Comparison of ENCODE assay signal across 18 mouse cellular contexts in genomic region chr17:26614708-26615486, GRCm38 (mm10). TPM values are rescaled to one million over a fixed set of nuclear protein-coding genes. Genes with fewer than 3 reads are reported as not detected.
DNase-seq lines count a peak whose midpoint lies in the region; ATAC-seq and TF ChIP-seq lines count a peak whose summit lies in the region.
"Had no signal": no experiment of that assay in that cellular context is flagged by ENCODE, and none has a peak within 500 bp of the region (broad histone marks: within the 10 kb centered on the region; RNA-seq: fewer than 3 reads in every experiment).

No protein-coding gene starts in this region.

- no peak overlapping the region for H3K9ac ChIP-seq in embryonic facial prominence, embryonic 13.5 days
- H3K9ac ChIP-seq in heart, postnatal 0 days (replicated peaks; ENCODE audit: low read depth, low read length): no peak overlapping the region
- H3K9ac ChIP-seq: limb, embryonic 12.5 days; liver, embryonic 14.5 days; midbrain, embryonic 15.5 days had no signal

- no peak for TF ChIP-seq EP300 in heart, postnatal 0 days (IDR thresholded peaks at IDR 0.05; ENCODE audit: low read depth)

- no peak for DNase-seq in embryonic facial prominence, embryonic 10.5 days (ENCODE audit: low spot score)
- no peak for DNase-seq in heart, postnatal 0 days (ENCODE audit: low spot score)
- no peak for DNase-seq in heart, postnatal 14 days
- DNase-seq in 3134 (ENCODE audit: extremely low read depth, insufficient read length, low spot score) (peak; percentile 57), MN1 (ENCODE audit: low spot score) (no peak)
- no peak for DNase-seq in frontal cortex, postnatal 36 days (ENCODE audit: low spot score in 2 of 2)
- DNase-seq: adrenal gland, postnatal 36 days; cerebellum, adult 9-11 months; lung, postnatal 10 days; thymus, adult 18-20 months had no signal

- ATAC-seq in embryonic facial prominence, embryonic 13.5 days (ENCODE audit: insufficient number of reproducible peaks, insufficient read depth, low FRiP score, low TSS enrichment, low read depth): no peak
- no peak for ATAC-seq in heart, postnatal 0 days (ENCODE audit: insufficient read depth, low read depth)
- ATAC-seq: inflammation-experienced regulatory T-cells, adult 6 months; midbrain, embryonic 15.5 days had no signal

- WGBS in embryonic facial prominence, embryonic 13.5 days: 67% methylated on average over 9 of the region's 9 CpGs
- 81% methylated on average over 9 of the region's 9 CpGs for WGBS in embryonic facial prominence, embryonic 10.5 days
- WGBS in heart, postnatal 0 days: 71% methylated on average over 9 of the region's 9 CpGs

- peaks cover 66% of the 10 kb centered on the region for H3K36me3 ChIP-seq in embryonic facial prominence, embryonic 13.5 days
- H3K36me3 ChIP-seq in embryonic facial prominence, embryonic 10.5 days (replicated peaks): peaks cover 92% of the 10 kb centered on the region
- H3K36me3 ChIP-seq in heart, postnatal 0 days (replicated peaks; ENCODE audit: control insufficient read depth, insufficient read depth, low read length): peaks cover 27% of the 10 kb centered on the region

- H3K4me3 ChIP-seq in embryonic facial prominence, embryonic 13.5 days: no peak overlapping the region
- H3K4me3 ChIP-seq in embryonic facial prominence, embryonic 10.5 days: no peak overlapping the region
- no peak overlapping the region for H3K4me3 ChIP-seq in heart, postnatal 0 days (ENCODE audit: low read depth, low read length)
- no peak overlapping the region for H3K4me3 ChIP-seq in cortical plate, adult 2 months (ENCODE audit: insufficient read depth, low read length)
- H3K4me3 ChIP-seq: hindbrain, embryonic 10.5 days; limb, embryonic 12.5 days; midbrain, embryonic 15.5 days had no signal

- H3K4me2 ChIP-seq in embryonic facial prominence, embryonic 13.5 days: no peak overlapping the region
- H3K4me2 ChIP-seq in heart, postnatal 0 days (ENCODE audit: low read depth, low read length): no peak overlapping the region
- H3K4me2 ChIP-seq: limb, embryonic 12.5 days; midbrain, embryonic 15.5 days had no signal

- no peak for TF ChIP-seq CTCF in heart, postnatal 0 days (IDR thresholded peaks at IDR 0.05; ENCODE audit: low read depth)
- no peak for TF ChIP-seq CTCF in cortical plate, adult 2 months (IDR thresholded peaks at IDR 0.05; ENCODE audit: extremely low read depth, insufficient read depth, low read length)

- no peak for TF ChIP-seq POLR2A in cortical plate, adult 2 months (IDR thresholded peaks at IDR 0.05; ENCODE audit: extremely low read depth, insufficient read depth, low read length)

- no peaks in the 10 kb centered on the region for H3K9me3 ChIP-seq in embryonic facial prominence, embryonic 13.5 days
- no peaks in the 10 kb centered on the region for H3K9me3 ChIP-seq in embryonic facial prominence, embryonic 10.5 days
- no peaks in the 10 kb centered on the region for H3K9me3 ChIP-seq in heart, postnatal 0 days (replicated peaks; ENCODE audit: control insufficient read depth, low read length)
- H3K9me3 ChIP-seq: hindbrain, embryonic 10.5 days; limb, embryonic 12.5 days; midbrain, embryonic 15.5 days had no signal

- peaks cover 14% of the 10 kb centered on the region for H3K4me1 ChIP-seq in embryonic facial prominence, embryonic 13.5 days
- H3K4me1 ChIP-seq in embryonic facial prominence, embryonic 10.5 days: no peaks in the 10 kb centered on the region
- peaks cover 32% of the 10 kb centered on the region for H3K4me1 ChIP-seq in heart, postnatal 0 days (ENCODE audit: control insufficient read depth, insufficient read depth)
- H3K4me1 ChIP-seq in cortical plate, adult 2 months (ENCODE audit: control insufficient read depth, insufficient read depth, low read length): peaks cover 18% of the 10 kb centered on the region
- H3K4me1 ChIP-seq: hindbrain, embryonic 10.5 days; midbrain, embryonic 15.5 days had no signal

- H3K27ac ChIP-seq in embryonic facial prominence, embryonic 13.5 days: peak overlapping the region; percentile 66
- H3K27ac ChIP-seq in embryonic facial prominence, embryonic 10.5 days (replicated peaks): no peak overlapping the region
- H3K27ac ChIP-seq in heart, postnatal 0 days (ENCODE audit: low read depth): peak overlapping the region; percentile 65
- H3K27ac ChIP-seq in cortical plate, adult 2 months (ENCODE audit: insufficient read depth, low read length): 0 out of 2 replicates have a peak overlapping the region, but pooled peaks have one; percentile 33
- H3K27ac ChIP-seq: hindbrain, embryonic 10.5 days; kidney, postnatal 0 days; limb, embryonic 12.5 days; liver, embryonic 14.5 days; midbrain, embryonic 15.5 days had no signal

- intact Hi-C loops in heart, postnatal 14 days (cut with DNase I): no loop called here

- H3K27me3 ChIP-seq in embryonic facial prominence, embryonic 13.5 days: no peaks in the 10 kb centered on the region
- no peaks in the 10 kb centered on the region for H3K27me3 ChIP-seq in embryonic facial prominence, embryonic 10.5 days (replicated peaks; ENCODE audit: low read depth, poor library complexity, severe bottlenecking)
- H3K27me3 ChIP-seq in heart, postnatal 0 days (ENCODE audit: control insufficient read depth, insufficient read depth, low read length): no peaks in the 10 kb centered on the region
- H3K27me3 ChIP-seq: limb, embryonic 12.5 days; midbrain, embryonic 15.5 days had no signal

RNA-seq across cellular contexts. Expression of gene Atp6v0e, which starts 48.1 kb away (rescaled TPM):
- 180 and 202 TPM in 2 replicates for polyA plus RNA-seq in embryonic facial prominence, embryonic 13.5 days (2015; fragmentation: Nextera tagmentation; extraction: Ambion mirVana)
- 118 and 120 TPM in 2 replicates for polyA plus RNA-seq in embryonic facial prominence, embryonic 10.5 days (2016; fragmentation: Nextera tagmentation; extraction: Ambion mirVana)
- 224 and 298 TPM in 2 replicates for total RNA-seq in heart, postnatal 0 days (2014; rRNA removed; ENCODE audit: low replicate concordance)
- 206 and 223 TPM in 2 replicates for polyA plus RNA-seq in heart, postnatal 0 days (2015; fragmentation: Nextera tagmentation; extraction: Ambion mirVana)
- total RNA-seq in heart, postnatal 14 days (2021): 10 to 100 TPM; 68.1 to 71.3 TPM
- polyA plus RNA-seq in cortical plate, adult 2 months (2012; rRNA removed): 86.4 and 87.2 TPM in 2 replicates

RNA-seq across cellular contexts. Expression of gene Dusp1, which starts 53.0 kb away (rescaled TPM):
- 13.2 and 15.4 TPM in 2 replicates for polyA plus RNA-seq in embryonic facial prominence, embryonic 13.5 days (2015; fragmentation: Nextera tagmentation; extraction: Ambion mirVana)
- 22.5 and 23.3 TPM in 2 replicates for polyA plus RNA-seq in embryonic facial prominence, embryonic 10.5 days (2016; fragmentation: Nextera tagmentation; extraction: Ambion mirVana)
- total RNA-seq in heart, postnatal 0 days (2014; rRNA removed; ENCODE audit: low replicate concordance): 105 and 114 TPM in 2 replicates
- 23.1 and 24.0 TPM in 2 replicates for polyA plus RNA-seq in heart, postnatal 0 days (2015; fragmentation: Nextera tagmentation; extraction: Ambion mirVana)
- 10 to 100 TPM; 91.2 to 99.6 TPM for total RNA-seq in heart, postnatal 14 days (2021)
- 51.0 and 71.1 TPM in 2 replicates for polyA plus RNA-seq in cortical plate, adult 2 months (2012; rRNA removed)

RNA-seq across cellular contexts. Expression of gene Ergic1, which starts 53.6 kb away (rescaled TPM):
- 120 and 121 TPM in 2 replicates for polyA plus RNA-seq in embryonic facial prominence, embryonic 13.5 days (2015; fragmentation: Nextera tagmentation; extraction: Ambion mirVana)
- 107 and 109 TPM in 2 replicates for polyA plus RNA-seq in embryonic facial prominence, embryonic 10.5 days (2016; fragmentation: Nextera tagmentation; extraction: Ambion mirVana)
- total RNA-seq in heart, postnatal 0 days (2014; rRNA removed; ENCODE audit: low replicate concordance): 148 and 152 TPM in 2 replicates
- 50.8 and 53.3 TPM in 2 replicates for polyA plus RNA-seq in heart, postnatal 0 days (2015; fragmentation: Nextera tagmentation; extraction: Ambion mirVana)
- total RNA-seq in heart, postnatal 14 days (2021): 10 to 100 TPM; 51.1 to 59.5 TPM
- 140 and 143 TPM in 2 replicates for polyA plus RNA-seq in cortical plate, adult 2 months (2012; rRNA removed)
